Mouse (Mus musculus): Measurements from ENCODE around the gene Dnajc28. TPM values are rescaled to one million over a fixed set of nuclear protein-coding genes. Genes with fewer than 3 reads are reported as not detected.
"Not testable (repeated sequence)": the region's sequence is repeated elsewhere in the genome, so short reads cannot be mapped to it uniquely, and the experiment has no call there.

Gene Dnajc28
- polyA plus RNA-seq, 1 experiment from 2014 or later, result 6.0 TPM

- H3K27ac ChIP-seq, result no peak overlapping the region
- peaks cover 15% of the 10 kb centered on the region for H3K4me1 ChIP-seq (replicated peaks; ENCODE audit: control insufficient read depth, insufficient read depth, low read length)
- peaks cover 35% of the 10 kb centered on the region for H3K36me3 ChIP-seq (replicated peaks; ENCODE audit: control insufficient read depth, insufficient read depth)
- H3K4me3 ChIP-seq (replicated peaks; ENCODE audit: low read length), result no peak overlapping the region
- no peak overlapping the region for H3K9ac ChIP-seq
- H3K9me3 ChIP-seq (ENCODE audit: control insufficient read depth, low read length), result no peaks in the 10 kb centered on the region
- ATAC-seq (ENCODE audit: low FRiP score) (no peak), DNase-seq (ENCODE audit: low spot score) (no peak)
- peak overlapping the region; percentile 29; the same call in 1 of the 2 replicates for H3K4me2 ChIP-seq (replicated peaks)
- H3K27me3 ChIP-seq (ENCODE audit: control insufficient read depth, insufficient read depth, low read length), result no peaks in the 10 kb centered on the region
These were observed 31.0 kb upstream of the Dnajc28 start for GRCm38 (mm10) chr16:91649781-91650180.

DNA sequence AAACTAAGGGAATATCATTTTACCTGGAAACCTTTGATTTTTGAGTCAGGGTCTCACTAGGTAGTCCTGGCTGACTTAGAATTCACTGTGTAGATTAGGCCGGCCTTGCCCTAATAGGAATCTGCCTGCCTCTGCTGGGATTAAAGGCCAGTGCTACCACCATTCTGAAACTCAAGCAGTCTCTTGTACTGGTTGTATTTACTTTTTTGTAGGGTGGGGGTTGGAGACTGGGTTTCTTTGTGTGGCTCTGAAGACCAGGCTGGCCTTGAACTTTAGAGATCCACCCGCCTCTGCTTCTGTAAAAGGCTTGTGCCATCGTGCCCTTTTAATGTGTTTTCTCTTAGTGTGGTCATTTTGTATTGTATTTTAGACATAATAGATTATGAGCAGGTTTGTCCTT, 30.4 kb upstream of the Dnajc28 start:
- no peak for DNase-seq (ENCODE audit: low spot score)
- Histone ChIP-seq H3K4me3 (replicated peaks; ENCODE audit: low read length) (peak overlapping the region; percentile 65), H3K4me2 (replicated peaks) (peak overlapping the region; percentile 60), H3K9me3 (ENCODE audit: control insufficient read depth, low read length) (no peaks in the 10 kb centered on the region), H3K9ac (peak overlapping the region; percentile 52), H3K27me3 (ENCODE audit: control insufficient read depth, insufficient read depth, low read length) (no peaks in the 10 kb centered on the region), H3K36me3 (replicated peaks; ENCODE audit: control insufficient read depth, insufficient read depth) (peaks cover 29% of the 10 kb centered on the region), H3K4me1 (replicated peaks; ENCODE audit: control insufficient read depth, insufficient read depth, low read length) (peaks cover 15% of the 10 kb centered on the region), H3K27ac (no peak overlapping the region)
- 51% methylated on average over 3 of the region's 3 CpGs for WGBS
- no peak for ATAC-seq (ENCODE audit: low FRiP score)

DNA sequence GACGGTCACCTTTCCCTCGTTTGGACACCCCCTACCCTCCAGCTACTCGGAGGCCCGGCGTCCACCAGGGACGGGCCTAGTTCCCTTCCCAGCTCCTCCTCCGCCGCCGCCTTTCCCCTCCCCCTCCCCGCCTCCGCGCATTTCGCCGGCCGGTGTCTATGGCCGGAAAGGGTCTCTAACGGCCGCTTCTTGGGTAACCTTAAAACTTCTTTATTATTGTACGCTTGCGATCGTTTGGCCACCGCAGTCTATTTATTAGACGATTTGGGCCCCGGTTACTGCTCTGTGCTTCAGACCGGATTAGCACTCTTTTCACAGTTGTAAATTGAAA, 29.4 kb upstream of the Dnajc28 start:
- WGBS, result under 1% methylated on average over 22 of the region's 25 CpGs
- Histone ChIP-seq H3K4me3 (replicated peaks; ENCODE audit: low read length) (peak overlapping the region; percentile 65), H3K27ac (peak overlapping the region; percentile 96), H3K27me3 (ENCODE audit: control insufficient read depth, insufficient read depth, low read length) (no peaks in the 10 kb centered on the region), H3K9me3 (ENCODE audit: control insufficient read depth, low read length) (no peaks in the 10 kb centered on the region), H3K4me2 (replicated peaks) (peak overlapping the region; percentile 60), H3K4me1 (replicated peaks; ENCODE audit: control insufficient read depth, insufficient read depth, low read length) (peaks cover 15% of the 10 kb centered on the region), H3K9ac (peak overlapping the region; percentile 88), H3K36me3 (replicated peaks; ENCODE audit: control insufficient read depth, insufficient read depth) (peaks cover 22% of the 10 kb centered on the region)
- ATAC-seq (ENCODE audit: low FRiP score) (peak; percentile 37), DNase-seq (ENCODE audit: low spot score) (peak; percentile 65)

- Histone ChIP-seq H3K4me1 (replicated peaks; ENCODE audit: control insufficient read depth, insufficient read depth, low read length) (peaks cover 15% of the 10 kb centered on the region), H3K36me3 (replicated peaks; ENCODE audit: control insufficient read depth, insufficient read depth) (peaks cover 26% of the 10 kb centered on the region), H3K9me3 (ENCODE audit: control insufficient read depth, low read length) (no peaks in the 10 kb centered on the region), H3K27ac (peak within 1 kb of the TSS; percentile 98), H3K4me2 (replicated peaks) (peak within 1 kb of the TSS; percentile 96), H3K27me3 (ENCODE audit: control insufficient read depth, insufficient read depth, low read length) (no peaks in the 10 kb centered on the region), H3K9ac (peak within 1 kb of the TSS; percentile 88), H3K4me3 (replicated peaks; ENCODE audit: low read length) (peak within 1 kb of the TSS; percentile 65)
- ATAC-seq (ENCODE audit: low FRiP score), result peak; percentile 96
- peak; percentile 96 for DNase-seq (ENCODE audit: low spot score)
- WGBS, result under 1% methylated on average over 70 of the region's 70 CpGs
These were observed 28.8 kb upstream of the Dnajc28 start, which contains the start of gene Son for GRCm38 (mm10) chr16:91647461-91648219. TSS of gene Son (plus strand) at chr16:91647506.

GRCm38 (mm10) chr16:91646681-91647419, 28.0 kb upstream of the Dnajc28 start, which contains the start of gene Gart:
TSS of gene Gart (minus strand) at chr16:91646952.
- Histone ChIP-seq H3K9ac (peak within 1 kb of the TSS; percentile 88), H3K9me3 (ENCODE audit: control insufficient read depth, low read length) (no peaks in the 10 kb centered on the region), H3K4me3 (replicated peaks; ENCODE audit: low read length) (peak within 1 kb of the TSS; percentile 65), H3K27me3 (ENCODE audit: control insufficient read depth, insufficient read depth, low read length) (no peaks in the 10 kb centered on the region), H3K27ac (peak within 1 kb of the TSS; percentile 98), H3K4me2 (replicated peaks) (peak within 1 kb of the TSS; percentile 96), H3K36me3 (replicated peaks; ENCODE audit: control insufficient read depth, insufficient read depth) (peaks cover 26% of the 10 kb centered on the region), H3K4me1 (replicated peaks; ENCODE audit: control insufficient read depth, insufficient read depth, low read length) (peaks cover 15% of the 10 kb centered on the region)
- WGBS, result under 1% methylated on average over 59 of the region's 59 CpGs
- peak; percentile 91 for ATAC-seq (ENCODE audit: low FRiP score)
- peak; percentile 84 for DNase-seq (ENCODE audit: low spot score)

DNA sequence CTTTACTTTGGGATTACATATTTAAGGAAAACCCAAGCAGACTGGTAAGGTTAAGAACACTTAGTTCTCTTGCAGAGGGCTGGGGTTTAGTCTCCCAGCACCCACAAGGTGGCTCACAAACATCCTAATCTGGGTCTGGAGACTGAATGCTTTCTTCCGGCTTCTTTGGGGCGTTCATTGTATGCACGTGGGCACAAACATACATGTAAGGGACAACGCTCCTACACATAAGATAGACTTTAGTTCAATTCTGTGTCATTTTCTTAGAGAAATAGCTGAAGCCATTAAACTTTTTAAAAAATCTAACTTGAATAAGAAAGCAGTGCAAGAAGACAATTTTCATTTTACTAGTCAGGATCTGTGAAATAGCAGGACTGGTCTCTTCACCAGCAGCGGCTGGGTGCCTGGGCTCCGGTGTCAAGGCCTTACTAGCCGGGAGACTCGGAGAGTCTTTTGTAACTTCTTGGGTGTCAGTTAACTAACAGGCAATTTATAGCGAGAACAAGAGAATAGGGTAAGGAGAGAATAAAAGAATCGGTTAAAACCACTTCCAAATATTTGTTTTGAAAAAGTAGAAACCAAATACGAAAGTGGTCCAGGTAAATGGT, 27.3 kb upstream of the Dnajc28 start:
- H3K27me3 ChIP-seq (ENCODE audit: control insufficient read depth, insufficient read depth, low read length), result no peaks in the 10 kb centered on the region
- H3K9ac ChIP-seq, result peak overlapping the region; percentile 88
- WGBS, result 3% methylated on average over 11 of the region's 11 CpGs
- H3K4me2 ChIP-seq (replicated peaks), result peak overlapping the region; percentile 96
- H3K27ac ChIP-seq, result peak overlapping the region; percentile 98
- H3K4me3 ChIP-seq (replicated peaks; ENCODE audit: low read length), result peak overlapping the region; percentile 65
- ATAC-seq (ENCODE audit: low FRiP score) (no peak), DNase-seq (ENCODE audit: low spot score) (no peak)
- H3K9me3 ChIP-seq (ENCODE audit: control insufficient read depth, low read length), result no peaks in the 10 kb centered on the region
- peaks cover 28% of the 10 kb centered on the region for H3K36me3 ChIP-seq (replicated peaks; ENCODE audit: control insufficient read depth, insufficient read depth)
- H3K4me1 ChIP-seq (replicated peaks; ENCODE audit: control insufficient read depth, insufficient read depth, low read length), result peaks cover 14% of the 10 kb centered on the region

GRCm38 (mm10) chr16:91645420-91645819, 26.6 kb upstream of the Dnajc28 start:
- H3K4me1 ChIP-seq (replicated peaks; ENCODE audit: control insufficient read depth, insufficient read depth, low read length); H3K4me3 ChIP-seq (replicated peaks; ENCODE audit: low read length); H3K4me2 ChIP-seq (replicated peaks); H3K27ac ChIP-seq; DNase-seq (ENCODE audit: low spot score); H3K9ac ChIP-seq; H3K27me3 ChIP-seq (ENCODE audit: control insufficient read depth, insufficient read depth, low read length); ATAC-seq (ENCODE audit: low FRiP score); H3K9me3 ChIP-seq (ENCODE audit: control insufficient read depth, low read length): not testable (repeated sequence)
- no CpG with 5 or more reads among the region's 2 CpGs for WGBS
- H3K36me3 ChIP-seq (replicated peaks; ENCODE audit: control insufficient read depth, insufficient read depth), result peaks cover 29% of the 10 kb centered on the region

DNA sequence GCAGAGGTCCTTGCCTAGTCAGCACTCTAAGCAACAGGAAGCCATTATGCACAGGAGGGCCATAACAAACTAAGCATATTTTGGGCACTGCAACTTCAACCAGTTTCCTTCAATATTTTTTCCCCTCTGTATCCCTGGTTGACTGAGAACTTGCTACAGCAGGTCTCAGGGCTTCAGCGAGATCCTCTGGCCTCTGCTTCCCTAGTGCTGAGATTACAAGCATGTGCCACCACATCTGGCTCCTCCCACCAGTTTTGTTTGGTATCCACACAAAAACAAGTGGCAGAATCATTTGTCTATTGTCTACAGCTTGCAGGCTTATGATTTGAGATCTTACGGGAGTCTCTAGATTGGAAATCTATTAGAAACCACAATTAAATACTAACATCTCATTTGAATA, 26.1 kb upstream of the Dnajc28 start:
- ATAC-seq (ENCODE audit: low FRiP score), result no peak
- Histone ChIP-seq H3K9ac (no peak overlapping the region), H3K4me3 (replicated peaks; ENCODE audit: low read length) (no peak overlapping the region), H3K4me2 (replicated peaks) (no peak overlapping the region), H3K9me3 (ENCODE audit: control insufficient read depth, low read length) (no peaks in the 10 kb centered on the region), H3K27ac (no peak overlapping the region), H3K4me1 (replicated peaks; ENCODE audit: control insufficient read depth, insufficient read depth, low read length) (peaks cover 7% of the 10 kb centered on the region), H3K36me3 (replicated peaks; ENCODE audit: control insufficient read depth, insufficient read depth) (peaks cover 35% of the 10 kb centered on the region), H3K27me3 (ENCODE audit: control insufficient read depth, insufficient read depth, low read length) (no peaks in the 10 kb centered on the region)
- DNase-seq (ENCODE audit: low spot score), result no peak
- 84% methylated on average over 2 of the region's 2 CpGs for WGBS

GRCm38 (mm10) chr16:91640171-91640570, 21.3 kb upstream of the Dnajc28 start:
- no peak for ATAC-seq (ENCODE audit: low FRiP score)
- 96% methylated on average over 8 of the region's 8 CpGs for WGBS
- no peak for DNase-seq (ENCODE audit: low spot score)
- no peak overlapping the region for H3K4me2 ChIP-seq (replicated peaks)
- no peaks in the 10 kb centered on the region for H3K4me1 ChIP-seq (replicated peaks; ENCODE audit: control insufficient read depth, insufficient read depth, low read length)
- no peaks in the 10 kb centered on the region for H3K9me3 ChIP-seq (ENCODE audit: control insufficient read depth, low read length)
- H3K36me3 ChIP-seq (replicated peaks; ENCODE audit: control insufficient read depth, insufficient read depth), result peaks cover 82% of the 10 kb centered on the region
- no peak overlapping the region for H3K9ac ChIP-seq
- no peak overlapping the region for H3K27ac ChIP-seq
- H3K27me3 ChIP-seq (ENCODE audit: control insufficient read depth, insufficient read depth, low read length), result no peaks in the 10 kb centered on the region
- no peak overlapping the region for H3K4me3 ChIP-seq (replicated peaks; ENCODE audit: low read length)

Data from hindbrain, embryonic 14.5 days (tissue).